Mouse (Mus musculus): ENCODE data around the gene Afdn.
"Not testable (repeated sequence)": the region's sequence is repeated elsewhere in the genome, so short reads cannot be mapped to it uniquely, and the experiment has no call there.

Gene Afdn

DNA sequence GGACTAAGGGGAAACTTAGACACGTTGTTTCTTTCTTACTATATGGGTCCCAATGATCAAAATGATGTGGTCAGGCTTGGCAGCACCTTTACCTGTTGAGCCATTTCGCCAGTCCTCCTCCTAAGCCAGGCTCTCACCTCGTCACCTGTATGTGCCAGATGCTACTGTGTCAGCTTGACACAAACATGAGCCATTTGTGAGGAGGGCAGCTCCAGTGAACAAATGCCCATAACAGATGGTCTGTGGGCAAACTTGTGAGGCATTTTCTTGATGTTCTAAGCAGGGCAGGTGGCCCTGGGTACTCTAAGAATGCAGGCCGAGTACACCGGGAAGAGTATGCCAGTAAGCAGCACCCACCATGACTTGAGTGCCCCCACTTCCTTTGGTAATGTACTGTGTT, 21.6 kb downstream of the Afdn start:
- DNase-seq: no peak

DNA sequence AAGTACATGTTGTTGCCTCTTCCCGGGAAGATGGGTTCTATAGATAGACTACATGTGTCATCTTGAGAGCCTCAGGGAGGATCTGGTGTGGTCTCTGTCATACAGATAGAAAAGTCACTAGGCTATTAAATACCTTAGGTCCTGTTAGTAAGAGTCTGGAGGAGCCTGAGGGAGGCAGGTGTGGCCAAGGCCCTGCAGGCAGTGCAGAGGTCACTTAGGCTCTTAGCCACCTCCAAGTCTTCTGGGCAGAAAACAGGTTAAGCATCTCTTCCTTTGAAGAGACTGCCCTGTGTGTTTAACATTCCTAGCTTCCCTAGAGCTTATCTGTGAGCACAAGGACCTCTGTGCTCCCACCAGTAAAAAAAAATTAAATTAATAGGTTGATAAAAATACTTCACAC, 23.1 kb downstream of the Afdn start:
- no peak for DNase-seq

DNA sequence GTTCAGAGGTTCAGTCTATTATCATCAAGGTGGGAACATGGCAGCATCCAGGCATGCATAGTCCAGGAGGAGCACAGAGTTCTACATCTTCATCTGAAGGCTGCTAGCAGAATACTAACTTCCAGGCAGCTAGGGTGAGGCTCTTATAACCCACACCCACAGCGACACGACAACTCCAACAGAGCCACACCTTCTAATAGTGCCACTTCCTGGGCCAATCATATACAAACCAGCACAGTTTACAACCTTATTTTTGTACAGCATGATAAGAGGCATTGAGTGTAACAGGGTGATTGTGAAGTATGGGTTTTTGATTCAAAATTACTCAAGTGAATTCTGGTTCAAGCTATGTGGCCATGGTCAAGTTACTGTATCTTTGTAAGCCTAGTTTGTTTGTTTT, 29.7 kb downstream of the Afdn start:
- not testable (repeated sequence) for DNase-seq

DNA sequence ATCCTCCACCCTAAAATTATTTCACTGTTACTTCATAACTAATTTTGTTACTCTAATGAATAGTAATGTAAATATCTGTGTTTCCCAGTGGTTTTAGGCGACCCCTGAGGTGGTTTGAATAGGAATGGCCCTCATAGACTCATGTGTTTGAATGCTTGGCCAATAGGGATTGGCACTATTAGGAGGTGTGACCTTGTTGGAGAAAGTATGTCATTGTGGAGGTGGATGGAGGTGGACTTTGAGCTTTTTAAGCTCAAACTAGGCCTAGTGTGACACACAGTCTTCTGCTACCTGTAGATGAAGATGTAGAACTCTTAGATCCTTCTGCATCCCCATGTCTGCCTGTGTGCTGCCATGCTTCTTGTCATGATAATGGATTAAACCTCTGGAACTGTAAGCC, 37.4 kb downstream of the Afdn start:
- DNase-seq: no peak

DNA sequence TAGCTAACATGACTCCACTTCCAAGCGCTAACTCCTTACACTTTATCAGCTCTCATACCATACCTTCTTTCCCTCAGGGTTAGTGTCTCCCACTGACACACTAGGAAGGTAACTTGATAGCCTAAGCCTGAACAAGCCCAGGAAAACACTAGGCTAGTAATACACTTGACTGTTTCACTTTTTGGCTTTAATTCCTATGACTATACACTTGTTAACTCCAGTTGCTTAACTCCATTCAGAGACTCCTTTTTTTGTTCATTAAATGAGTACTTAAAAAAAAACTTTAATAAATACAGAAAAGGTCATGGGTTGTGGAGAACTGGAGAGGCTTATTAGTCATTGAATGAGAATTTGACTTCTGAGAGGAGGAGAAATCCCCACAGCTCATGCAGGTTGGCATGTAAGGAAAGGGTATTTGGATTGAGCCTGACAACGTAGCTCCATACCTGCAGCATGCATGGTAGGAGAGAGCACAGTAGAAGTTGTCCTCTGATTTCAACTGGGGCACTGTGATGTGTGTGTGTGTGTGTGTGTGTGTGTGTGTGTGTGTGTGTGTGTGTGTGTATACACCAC, 42.6 kb downstream of the Afdn start:
- no peak for DNase-seq

DNA sequence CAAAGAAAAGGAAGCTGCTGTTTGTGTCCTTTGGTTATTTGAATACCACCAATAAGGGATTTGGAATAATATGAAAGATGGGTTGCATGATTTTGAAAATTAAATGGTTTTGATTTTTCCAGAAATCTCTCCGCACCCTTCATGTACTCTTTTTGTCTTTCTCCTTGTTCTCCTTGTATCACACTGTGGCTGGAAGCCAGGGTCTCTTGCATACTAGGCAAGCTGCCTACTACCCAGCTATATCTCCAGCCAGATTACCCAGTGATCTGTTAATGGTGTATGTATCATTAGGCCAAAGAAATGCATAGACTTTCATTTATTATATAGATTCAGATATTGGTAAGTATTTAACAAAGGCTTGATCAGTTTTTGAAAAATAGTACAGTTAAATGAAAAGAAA, 45.7 kb downstream of the Afdn start:
- no peak for DNase-seq

DNA sequence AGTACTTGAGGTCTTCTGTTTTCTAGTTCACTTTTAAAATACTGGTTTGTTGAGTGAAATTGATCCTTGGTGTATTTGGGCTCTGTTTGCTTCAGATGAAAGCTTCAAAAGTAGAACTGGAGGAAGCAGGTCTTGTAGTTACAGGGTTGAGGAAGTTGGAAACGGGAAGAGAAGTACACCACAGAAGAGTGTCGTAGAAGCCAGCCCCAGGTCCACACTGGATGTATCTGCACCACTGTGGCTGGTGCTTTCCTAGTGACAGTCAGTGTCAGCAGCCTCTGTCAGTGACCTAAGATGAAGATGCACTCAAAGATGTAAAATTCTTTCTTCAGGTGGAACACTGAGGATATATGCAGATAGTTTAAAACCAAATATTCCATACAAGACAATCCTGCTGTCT, 57.5 kb downstream of the Afdn start:
- DNase-seq: no peak

DNA sequence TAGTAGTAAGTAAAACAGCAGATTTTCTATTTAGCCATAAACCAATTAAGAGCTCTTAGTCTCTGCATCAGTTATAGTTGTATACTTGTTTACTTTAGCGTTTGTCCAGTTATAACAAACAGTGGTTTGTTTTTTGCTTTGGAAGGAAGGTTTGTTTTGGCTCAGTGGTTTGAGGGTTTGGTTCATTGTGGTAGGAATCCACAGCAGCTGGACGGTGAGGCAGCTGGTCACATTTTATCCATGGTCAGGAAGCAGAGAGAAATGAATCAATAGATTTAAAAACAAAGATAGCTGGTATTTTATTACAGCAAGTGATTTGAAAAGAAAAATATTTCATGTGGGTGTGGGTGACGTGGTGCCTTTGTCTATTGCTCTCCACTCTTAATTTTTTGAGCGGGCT, 59.0 kb downstream of the Afdn start:
- DNase-seq: no peak

DNA sequence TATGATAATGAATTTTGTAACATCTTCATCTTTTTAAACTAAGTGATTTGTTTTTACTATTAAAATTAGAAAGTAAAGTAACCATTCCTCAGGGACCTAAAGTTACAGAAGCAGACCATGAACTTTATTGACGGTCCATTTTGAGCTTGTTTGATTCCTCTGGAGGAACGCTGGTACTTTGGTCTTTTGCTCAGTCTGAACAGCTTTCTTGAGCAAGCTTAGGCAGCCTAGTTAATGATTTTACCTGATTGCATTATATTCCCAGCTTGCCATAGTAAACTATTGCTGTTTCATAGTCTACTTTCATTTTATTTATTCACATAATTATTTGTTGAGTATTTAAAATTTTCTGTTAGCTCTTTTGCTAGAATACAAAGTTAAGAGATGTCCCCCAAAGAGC, 60.3 kb downstream of the Afdn start:
- no peak for DNase-seq

DNA sequence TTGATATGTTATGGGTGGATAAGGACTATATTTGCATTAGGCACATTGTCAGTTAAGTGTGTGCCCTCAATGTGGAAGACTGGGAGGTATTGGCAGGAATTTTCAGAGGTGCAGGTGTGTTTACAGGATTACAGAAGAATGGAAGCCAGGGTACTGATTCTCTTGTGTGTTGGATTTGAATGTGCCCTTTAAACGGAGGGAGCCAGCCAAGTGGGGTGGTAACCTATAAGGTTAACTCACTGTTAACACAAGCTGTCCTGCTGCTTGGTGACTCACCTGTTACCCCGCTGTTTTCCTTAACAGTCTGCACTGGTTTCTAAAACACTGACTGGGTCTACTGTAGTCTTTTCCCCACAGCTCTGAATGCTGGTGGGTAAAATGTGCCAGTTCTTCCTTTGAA, 65.1 kb downstream of the Afdn start:
- DNase-seq: no peak

DNA sequence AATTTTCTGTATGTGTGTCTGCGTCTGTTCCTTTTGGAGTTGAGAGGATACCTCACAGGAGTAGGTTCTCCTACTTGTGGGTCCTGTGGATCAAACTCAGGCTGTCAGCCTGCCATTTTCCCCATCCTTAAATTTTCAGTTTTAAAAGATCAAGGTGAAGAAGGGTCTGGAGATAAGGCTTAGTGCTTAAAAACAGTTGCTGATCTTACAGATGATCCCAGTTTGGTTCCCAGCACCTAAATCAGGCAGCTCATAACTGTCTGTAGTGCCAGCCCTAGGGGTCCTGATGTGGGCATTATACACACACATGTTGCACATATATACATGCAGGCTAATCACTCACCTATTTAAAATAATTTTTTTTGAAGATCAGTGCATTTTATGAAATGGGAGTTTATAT, 69.9 kb downstream of the Afdn start:
- no peak for DNase-seq

DNA sequence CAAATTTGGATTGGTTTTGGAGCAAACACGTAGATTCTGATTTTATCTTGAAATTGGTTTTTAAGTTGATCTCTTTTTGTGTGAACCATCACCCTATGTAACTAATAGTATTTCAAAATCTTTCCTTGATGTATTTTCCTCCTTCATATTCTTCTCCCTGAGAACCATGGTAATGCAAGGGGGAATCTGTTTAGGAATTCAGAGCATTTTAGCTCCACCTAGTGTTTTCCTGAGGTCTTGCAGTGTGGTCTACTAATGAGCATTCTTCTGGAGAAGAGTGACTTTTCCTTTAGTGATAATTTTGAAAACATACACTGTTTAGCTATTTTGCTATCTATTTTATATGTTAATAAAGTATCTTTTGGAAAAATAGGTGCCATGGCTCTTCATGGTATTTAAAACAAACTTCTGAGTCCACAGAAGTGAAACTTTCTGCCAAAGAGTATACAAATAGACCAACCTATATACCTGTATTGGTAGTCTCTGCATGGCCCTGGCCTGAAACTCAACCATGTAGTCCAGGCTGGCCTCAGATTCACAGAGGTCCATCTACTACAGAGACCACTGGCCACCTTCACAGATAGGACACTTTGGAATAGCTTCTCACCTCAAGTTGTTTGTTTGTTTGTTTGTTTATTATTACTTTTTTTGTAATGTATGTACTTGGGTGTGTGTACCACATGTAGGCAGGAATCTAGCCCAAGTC, 70.5 kb downstream of the Afdn start:
- DNase-seq: no peak

DNA sequence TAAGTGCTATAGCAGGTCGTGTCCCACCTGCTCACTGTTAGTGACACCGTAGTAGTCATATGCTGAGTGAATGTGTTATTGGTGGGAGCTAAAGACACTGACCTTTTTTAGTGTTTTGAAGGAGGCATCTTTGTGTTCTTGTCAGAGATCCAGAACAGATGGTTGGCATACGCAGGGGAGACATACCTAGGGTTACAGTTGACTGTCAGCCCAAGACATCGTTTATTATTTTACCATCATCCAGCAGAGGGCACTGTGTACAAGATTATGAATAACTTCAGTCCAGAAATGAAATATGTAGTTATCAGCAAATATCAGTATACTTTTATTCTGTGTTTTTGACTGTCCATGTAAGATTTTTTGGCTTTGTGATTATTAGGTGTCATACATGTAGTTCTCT, 75.5 kb downstream of the Afdn start:
- no peak for DNase-seq

DNA sequence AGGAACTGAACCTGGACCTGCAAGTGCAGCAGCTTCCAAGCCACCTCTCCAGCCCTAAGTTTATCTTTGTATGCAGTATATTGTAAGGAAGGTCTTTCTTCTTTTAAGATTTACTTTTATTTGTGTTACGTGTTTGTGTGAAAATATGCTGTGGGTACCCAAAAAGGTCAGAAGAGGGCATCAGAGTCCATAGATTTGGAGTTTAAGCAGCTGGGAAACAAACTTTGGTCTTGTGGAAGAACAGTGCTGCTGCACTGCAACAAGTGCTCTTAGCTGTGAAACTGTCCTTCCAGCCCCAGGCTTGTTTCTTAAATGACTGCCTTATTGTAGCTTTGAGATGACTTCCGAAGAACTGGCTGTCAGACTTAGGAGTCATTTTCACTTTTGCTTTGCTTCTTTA, 89.8 kb downstream of the Afdn start:
- DNase-seq: no peak

DNA sequence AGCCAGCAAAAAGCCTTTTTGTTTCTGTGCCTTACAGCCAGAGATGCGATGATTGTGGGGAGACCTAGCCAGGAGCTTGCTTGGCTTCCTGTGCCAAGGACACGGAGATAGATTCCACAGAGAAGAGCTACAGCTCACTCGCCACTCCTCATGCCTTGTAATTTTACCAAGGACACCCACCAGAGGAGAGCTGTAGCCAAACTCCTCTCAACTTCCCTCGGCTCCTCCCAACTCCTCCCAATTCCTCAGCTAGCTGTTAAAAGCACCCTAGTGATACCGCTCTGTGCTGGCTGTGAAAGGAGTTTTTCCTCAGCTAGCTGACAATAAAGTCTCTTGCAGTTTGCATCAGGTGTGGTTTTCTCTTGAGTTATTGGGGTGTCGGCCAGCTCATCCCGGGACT, 93.5 kb downstream of the Afdn start:
- not testable (repeated sequence) for DNase-seq

DNA sequence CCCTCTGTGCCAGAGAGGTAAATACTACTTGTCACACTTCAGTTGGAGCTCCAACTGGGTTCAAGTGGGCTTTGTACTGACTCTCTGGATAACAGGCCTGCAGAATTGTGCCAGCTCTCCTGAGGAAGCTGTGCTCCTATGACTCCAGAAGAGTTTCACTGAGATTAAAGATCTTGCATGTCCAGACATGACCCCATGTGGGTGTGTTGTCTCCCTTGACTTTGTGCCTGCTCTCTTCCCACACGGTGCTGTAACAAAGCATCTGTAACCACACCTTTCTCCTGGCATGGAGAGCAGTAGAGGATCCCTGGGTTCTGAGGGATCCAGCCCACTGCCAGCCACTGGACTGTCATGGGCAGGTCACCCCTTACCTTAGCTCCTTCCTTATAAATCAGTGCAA, 95.1 kb downstream of the Afdn start:
- DNase-seq: no peak

DNA sequence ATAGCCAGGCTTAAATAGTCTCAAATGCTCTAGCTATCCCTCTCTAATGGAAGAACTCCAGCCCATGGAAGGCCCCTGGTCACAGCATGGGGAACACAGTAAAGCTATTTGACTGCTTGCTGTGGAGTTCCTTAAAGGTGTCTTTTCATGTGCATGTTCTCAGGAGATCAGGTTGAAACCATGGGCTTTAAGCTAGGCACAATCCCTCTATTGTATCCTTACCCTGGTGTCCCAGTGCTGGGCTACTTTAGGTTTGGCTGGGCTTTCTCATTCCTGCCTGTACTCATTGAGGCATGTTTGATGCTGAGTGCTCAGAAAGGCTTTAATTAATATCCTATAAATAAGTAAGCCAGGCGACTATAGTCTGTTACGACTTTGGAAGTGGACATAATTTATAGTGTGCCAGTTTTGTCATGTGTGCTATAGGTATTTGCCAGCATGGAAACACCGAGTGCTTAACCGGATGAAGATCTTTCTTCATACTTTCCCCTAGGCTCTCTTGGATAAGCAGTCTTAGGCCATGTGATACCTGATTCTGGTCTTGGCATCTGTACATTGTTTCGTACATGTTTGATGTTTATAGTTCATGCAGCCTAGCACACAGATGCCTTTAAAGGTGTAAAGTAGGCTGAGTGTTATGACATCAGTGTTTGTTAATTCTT, 96.2 kb downstream of the Afdn start:
- DNase-seq: no peak

DNA sequence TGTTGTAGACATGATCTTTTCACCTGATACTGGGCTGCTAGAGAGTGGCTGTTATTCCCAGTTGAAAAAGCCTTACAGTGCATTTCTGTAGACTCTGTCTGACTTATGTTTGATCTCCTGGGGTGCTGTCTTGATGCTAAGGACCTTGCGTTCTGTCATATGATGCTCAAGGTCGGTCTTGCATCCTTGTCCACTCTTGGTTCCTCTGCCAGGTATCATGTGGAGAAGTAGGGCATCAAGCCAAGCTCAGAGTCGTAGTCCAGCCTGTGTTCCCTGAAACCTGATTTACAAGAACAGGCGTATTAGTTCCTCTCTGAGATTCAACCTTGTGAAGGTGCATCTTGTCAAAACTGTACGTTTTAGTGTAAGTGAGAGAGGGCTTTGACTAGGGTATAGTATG, 105.0 kb downstream of the Afdn start:
- DNase-seq: no peak

DNA sequence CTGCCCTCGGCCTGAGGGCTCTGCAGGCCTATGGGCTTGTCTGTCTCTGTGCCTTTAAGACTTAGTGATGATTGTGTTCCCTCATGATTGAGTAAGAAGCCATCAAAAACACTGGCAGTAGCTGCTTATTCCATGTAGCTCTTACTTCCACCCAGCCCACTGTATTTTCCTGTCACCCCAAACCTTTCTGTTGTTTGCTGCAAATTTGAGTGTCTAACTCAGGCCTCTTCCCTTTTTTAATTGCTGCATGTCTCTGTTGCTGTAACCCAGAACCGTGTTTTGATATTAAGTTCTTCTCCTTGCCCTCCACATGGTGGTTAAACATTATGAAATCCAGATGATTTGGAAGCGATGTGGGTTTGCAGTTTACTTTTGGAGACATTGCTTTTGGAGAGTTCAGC, 106.6 kb downstream of the Afdn start:
- DNase-seq: no peak

DNA sequence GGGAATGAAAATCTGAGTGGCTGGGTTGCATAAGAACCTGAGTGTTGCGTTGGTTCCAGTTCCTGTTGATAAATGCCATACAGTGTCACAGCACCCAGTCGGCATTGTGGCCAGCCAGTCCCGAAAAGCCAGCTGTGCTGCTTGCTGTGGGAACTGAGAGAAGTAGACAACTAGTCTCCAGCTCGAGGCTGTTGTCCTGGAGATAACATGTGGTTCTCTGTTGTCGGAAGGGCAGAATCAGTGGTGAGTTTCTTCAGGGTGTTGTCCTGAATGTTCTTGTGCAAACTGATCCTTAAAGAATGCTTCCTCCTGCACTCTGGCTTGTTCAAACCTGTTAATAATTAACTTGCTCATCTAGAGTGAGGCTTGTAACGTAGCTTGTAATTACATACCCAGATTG, 107.1 kb downstream of the Afdn start:
- no peak for DNase-seq

DNA sequence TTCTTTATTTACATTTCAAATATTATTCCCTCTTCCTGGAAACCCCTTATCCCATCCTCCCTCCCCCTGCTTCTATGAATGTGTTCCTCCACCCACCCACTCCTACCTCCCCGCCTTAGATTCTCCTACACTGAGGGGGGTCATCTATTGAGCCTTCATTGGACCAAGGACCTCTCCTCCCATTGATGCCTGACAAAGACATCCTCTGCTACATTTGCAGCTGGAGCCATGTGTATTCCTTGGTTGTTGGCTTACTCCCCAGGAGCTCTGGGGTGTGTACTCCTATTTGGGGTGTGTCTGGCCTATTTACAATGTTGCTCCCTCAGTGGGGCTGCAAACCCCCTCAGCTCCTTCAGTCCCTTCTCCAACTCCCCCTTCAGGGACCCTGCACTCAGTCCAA, 109.9 kb downstream of the Afdn start:
- no peak for DNase-seq

DNA sequence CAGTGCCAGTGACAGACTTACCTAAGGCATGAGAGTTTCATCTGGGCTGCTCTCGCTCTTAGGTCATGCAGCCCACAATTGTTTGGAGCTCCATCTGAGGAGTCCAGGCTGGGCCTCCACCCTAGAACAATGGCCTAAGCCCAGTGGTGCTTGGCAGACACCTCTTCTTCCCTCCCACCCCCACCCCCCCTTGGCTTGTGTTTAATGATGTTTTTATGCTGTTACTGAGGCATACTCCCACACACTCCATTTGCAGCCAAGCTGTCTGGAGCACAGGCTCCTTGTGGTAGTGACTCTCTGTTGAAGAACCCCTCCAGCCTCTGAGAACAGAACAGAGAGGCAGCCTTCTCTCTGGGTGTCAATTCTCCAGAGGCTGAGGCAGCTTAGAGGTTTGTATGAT, 113.9 kb downstream of the Afdn start:
- no peak for DNase-seq

DNA sequence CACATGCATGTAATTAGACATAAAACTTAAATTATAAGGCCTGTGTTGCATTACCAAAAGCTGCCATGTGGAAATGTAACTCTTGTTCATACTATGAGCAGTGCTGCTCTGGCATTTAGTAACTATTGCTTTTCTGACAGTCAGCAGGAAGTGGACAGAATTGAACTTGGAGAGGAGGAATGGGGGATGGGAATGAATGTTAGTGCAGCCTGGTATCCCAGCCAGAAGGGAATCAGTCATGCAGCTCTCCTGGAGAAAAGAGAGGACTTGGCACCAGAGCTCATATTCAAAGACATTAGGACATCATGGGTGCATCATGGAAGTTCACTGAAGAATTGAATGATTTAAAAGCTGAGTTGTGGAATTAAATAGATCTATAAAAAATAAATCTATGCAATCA, 117.1 kb downstream of the Afdn start:
- no peak for DNase-seq

DNA sequence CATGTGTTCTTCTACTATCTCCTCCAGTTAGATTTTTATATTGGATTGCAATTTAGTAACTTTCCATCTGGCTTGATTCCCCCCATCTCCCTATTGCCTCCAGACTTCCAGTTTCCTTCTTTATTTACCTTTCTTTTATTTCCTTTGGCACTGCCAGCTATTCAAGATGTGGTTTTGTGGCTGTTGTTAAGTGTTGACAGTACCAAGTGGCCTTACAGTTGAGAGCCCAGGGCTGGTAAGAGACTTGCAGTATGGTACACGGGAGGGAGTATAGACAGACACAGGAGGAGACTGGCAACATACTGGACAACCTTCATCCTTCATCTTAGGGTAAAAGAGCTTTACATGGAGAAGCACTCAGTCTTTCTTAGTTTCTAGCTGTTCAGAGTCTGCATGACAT, 119.4 kb downstream of the Afdn start:
- DNase-seq: no peak

DNA sequence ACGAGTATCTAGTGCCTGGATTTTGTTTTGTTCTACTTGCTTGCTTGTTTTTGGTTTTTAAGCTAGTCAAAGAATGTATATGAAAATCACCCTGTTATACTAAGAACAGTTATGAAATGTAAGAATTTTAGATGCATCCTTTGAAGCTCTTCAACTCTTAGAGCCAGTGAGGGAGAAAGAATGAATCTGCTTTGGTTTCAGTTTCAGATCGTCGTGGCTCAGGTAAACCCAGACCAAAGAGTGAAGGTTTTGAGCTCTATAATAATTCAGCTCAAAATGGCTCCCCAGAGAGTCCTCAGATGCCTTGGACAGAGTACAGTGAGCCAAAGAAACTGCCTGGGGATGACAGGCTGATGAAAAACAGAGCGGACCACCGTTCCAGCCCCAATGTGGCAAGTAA, 123.2 kb downstream of the Afdn start:
- DNase-seq: no peak
